ENCODE assay signal across 8 mouse cellular contexts in genomic region chr13:38346096-38346915, GRCm38 (mm10). TPM values are rescaled to one million over a fixed set of nuclear protein-coding genes. Genes with fewer than 3 reads are reported as not detected.
DNase-seq lines count a peak whose midpoint lies in the region; ATAC-seq and TF ChIP-seq lines count a peak whose summit lies in the region.

No protein-coding gene starts in this region.

- H3K27ac ChIP-seq in left cerebral cortex, adult 2 months: no peak overlapping the region
- no peak overlapping the region for H3K27ac ChIP-seq in heart, postnatal 0 days (ENCODE audit: low read depth)
- H3K27ac ChIP-seq in limb, embryonic 13.5 days: no peak overlapping the region

- peak overlapping the region; percentile 31 for H3K4me3 ChIP-seq in left cerebral cortex, adult 2 months
- peak overlapping the region; percentile 63 for H3K4me3 ChIP-seq in heart, postnatal 0 days (ENCODE audit: low read depth, low read length)
- H3K4me3 ChIP-seq in limb, embryonic 13.5 days: peak overlapping the region; percentile 51

- H3K27me3 ChIP-seq in heart, postnatal 0 days (ENCODE audit: control insufficient read depth, insufficient read depth, low read length): peaks cover 46% of the 10 kb centered on the region
- H3K27me3 ChIP-seq in limb, embryonic 13.5 days: peaks cover 69% of the 10 kb centered on the region

- peak overlapping the region; percentile 73 for H3K4me2 ChIP-seq in heart, postnatal 0 days (ENCODE audit: low read depth, low read length)
- H3K4me2 ChIP-seq in limb, embryonic 13.5 days (replicated peaks): peak overlapping the region; percentile 85

- WGBS in heart, postnatal 0 days: under 1% methylated on average over 57 of the region's 63 CpGs
- WGBS in limb, embryonic 13.5 days: under 1% methylated on average over 62 of the region's 63 CpGs

- no peak for TF ChIP-seq EP300 in heart, postnatal 0 days (IDR thresholded peaks at IDR 0.05; ENCODE audit: low read depth)

- TF ChIP-seq CTCF in left cerebral cortex, adult 2 months (IDR thresholded peaks at IDR 0.05): no peak
- no peak for TF ChIP-seq CTCF in heart, postnatal 0 days (IDR thresholded peaks at IDR 0.05; ENCODE audit: low read depth)

- DNase-seq in left cerebral cortex, adult 2 months (ENCODE audit: extremely low spot score in 1 of 2, low spot score in 2 of 2): no peak
- DNase-seq in left cerebral cortex, adult 11 months (ENCODE audit: low spot score): no peak
- DNase-seq in embryo, embryonic 9.5 days (ENCODE audit: extremely low spot score): peak; percentile 39
- DNase-seq in heart, postnatal 0 days (ENCODE audit: low spot score): no peak
- DNase-seq in retina, embryonic 14.5 days (ENCODE audit: low spot score): peak; percentile 22
- no peak for DNase-seq in frontal cortex, postnatal 14 days (ENCODE audit: low spot score in 2 of 2)
- no peak for DNase-seq in right cerebral cortex, postnatal 10 days (ENCODE audit: low spot score in 2 of 2)

- H3K9ac ChIP-seq in heart, postnatal 0 days (replicated peaks; ENCODE audit: low read depth, low read length): peak overlapping the region; percentile 49
- peak overlapping the region; percentile 61 for H3K9ac ChIP-seq in limb, embryonic 13.5 days

- intact Hi-C loops in left cerebral cortex, adult 2 months (cut with DNase I): loop anchor here (5.0 kb wide), 1 partner anchor 181 kb away; the partner anchor contains the start of gene Txndc5

- no peak; the same call in 1 of the 2 replicates for ATAC-seq in heart, postnatal 0 days (ENCODE audit: insufficient read depth, low read depth)
- ATAC-seq in limb, embryonic 13.5 days (ENCODE audit: low FRiP score, low read depth): no peak

- H3K36me3 ChIP-seq in heart, postnatal 0 days (replicated peaks; ENCODE audit: control insufficient read depth, insufficient read depth, low read length): no peaks in the 10 kb centered on the region
- no peaks in the 10 kb centered on the region for H3K36me3 ChIP-seq in limb, embryonic 13.5 days

- H3K9me3 ChIP-seq in heart, postnatal 0 days (replicated peaks; ENCODE audit: control insufficient read depth, low read length): no peaks in the 10 kb centered on the region
- no peaks in the 10 kb centered on the region for H3K9me3 ChIP-seq in limb, embryonic 13.5 days

- peaks cover 20% of the 10 kb centered on the region for H3K4me1 ChIP-seq in heart, postnatal 0 days (ENCODE audit: control insufficient read depth, insufficient read depth)
- H3K4me1 ChIP-seq in limb, embryonic 13.5 days: peaks cover 30% of the 10 kb centered on the region

RNA-seq across cellular contexts. Expression of gene Bmp6, which starts 1.4 kb away (rescaled TPM):
- total RNA-seq in left cerebral cortex, adult 2 months (2021): 10 to 100 TPM in 1 of 2 experiments, 1 to 10 TPM in 1; 8.9 to 10.8 TPM
- 15.6 and 19.2 TPM in 2 replicates for total RNA-seq in heart, postnatal 0 days (2014; rRNA removed; ENCODE audit: low replicate concordance)
- polyA plus RNA-seq in heart, postnatal 0 days (2015; fragmentation: Nextera tagmentation; extraction: Ambion mirVana): 1.8 and 2.0 TPM in 2 replicates
- polyA plus RNA-seq in limb, embryonic 13.5 days (2015; fragmentation: Nextera tagmentation; extraction: Ambion mirVana): 0.73 and 0.83 TPM in 2 replicates

Comparison
In these comparisons a context has a peak if more than half of its experiments do, and no peak if none do; other contexts are left out.
1. DNase-seq: peak in embryo, embryonic 9.5 days (single experiment) and retina, embryonic 14.5 days (single experiment); none in left cerebral cortex, adult 2 months (0 of 2), left cerebral cortex, adult 11 months (single experiment), heart, postnatal 0 days (single experiment), frontal cortex, postnatal 14 days (0 of 2) and right cerebral cortex, postnatal 10 days (0 of 2).
2. Peak in every context shown above with its lines, with median percentiles within 50 percentile points of each other: H3K4me3 ChIP-seq.